Mouse (Mus musculus): Measurements from ENCODE around the gene Ipo8.

The Ipo8 gene

GRCm38 (mm10) chr6:148830748-148831727 is at the start of gene Ipo8:
TSS of gene Ipo8 (minus strand) at chr6:148831467.
- DNase-seq (ENCODE audit: low read depth), result peak; percentile 86

DNA sequence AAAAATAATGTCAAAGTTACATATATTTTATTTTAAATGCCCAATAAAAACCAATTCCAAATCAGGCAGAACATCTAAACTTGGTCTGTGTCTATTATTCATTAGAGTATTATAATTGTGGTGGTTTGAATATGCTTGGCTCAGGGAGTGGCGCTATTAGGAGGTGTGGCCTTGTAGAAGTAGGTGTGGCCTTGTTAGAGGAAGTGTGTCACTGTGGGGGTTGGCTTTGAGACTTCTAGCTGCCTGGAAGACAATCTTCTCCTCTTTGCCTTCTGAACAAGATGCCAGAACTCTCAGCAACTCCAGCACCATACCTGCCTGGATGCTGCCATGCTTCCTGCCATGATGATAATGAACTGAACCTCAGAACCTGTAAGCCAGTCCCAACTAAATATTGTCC is 42.6 kb upstream of the Ipo8 start:
- DNase-seq (ENCODE audit: low read depth), result no peak

- no peak for DNase-seq (ENCODE audit: low read depth)
Measured at GRCm38 (mm10) chr6:148845629-148846028, 14.4 kb upstream of the Ipo8 start.

GRCm38 (mm10) chr6:148841760-148842159 is 10.5 kb upstream of the Ipo8 start:
- no peak for DNase-seq (ENCODE audit: low read depth)

- DNase-seq (ENCODE audit: low read depth), result no peak
Measured at GRCm38 (mm10) chr6:148838460-148838859, 7.2 kb upstream of the Ipo8 start.

- DNase-seq (ENCODE audit: low read depth), result no peak
Measured at GRCm38 (mm10) chr6:148831728-148832121, 458 bp upstream of the Ipo8 start.

GRCm38 (mm10) chr6:148830355-148830747 is 916 bp downstream of the Ipo8 start:
- no peak for DNase-seq (ENCODE audit: low read depth)

- no peak for DNase-seq (ENCODE audit: low read depth)
Measured at GRCm38 (mm10) chr6:148826119-148826518, 5.1 kb downstream of the Ipo8 start.

DNA sequence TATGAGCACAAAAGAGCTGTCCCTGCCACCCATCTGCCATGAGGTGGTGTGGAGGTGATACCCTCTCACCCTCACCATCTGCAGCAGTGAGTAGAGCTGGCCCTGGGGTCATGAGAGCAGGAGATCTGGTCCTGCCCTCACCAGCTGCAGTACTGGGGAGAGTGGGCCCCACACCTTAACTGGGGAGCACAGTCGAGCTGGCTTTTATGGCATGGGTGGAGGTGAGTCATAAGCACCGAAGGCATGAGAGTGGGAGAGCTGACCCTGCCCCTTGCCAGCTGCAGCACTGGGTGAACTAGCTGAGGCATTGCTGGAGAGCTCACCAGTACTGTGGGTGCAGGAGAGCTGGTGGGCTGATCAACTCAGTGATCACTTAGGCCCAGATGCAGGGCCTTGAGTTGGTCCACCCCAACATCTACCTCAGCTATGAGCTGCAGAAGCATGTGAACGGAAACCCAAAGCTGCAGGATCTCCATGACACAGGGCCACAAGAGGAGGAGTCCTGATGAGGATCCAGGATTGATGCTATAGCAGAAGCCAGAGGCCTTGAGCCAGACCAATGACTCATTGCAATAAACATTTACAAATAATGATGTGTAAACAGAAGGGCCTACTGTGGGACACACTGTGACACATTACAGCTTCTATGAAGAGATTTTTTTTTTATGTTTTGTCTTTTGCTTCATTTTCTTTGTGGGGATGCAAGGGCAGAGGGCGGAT is 12.5 kb downstream of the Ipo8 start:
- no peak for DNase-seq (ENCODE audit: low read depth)

- DNase-seq (ENCODE audit: low read depth), result no peak
Measured at GRCm38 (mm10) chr6:148816751-148817150, 14.5 kb downstream of the Ipo8 start.

DNA sequence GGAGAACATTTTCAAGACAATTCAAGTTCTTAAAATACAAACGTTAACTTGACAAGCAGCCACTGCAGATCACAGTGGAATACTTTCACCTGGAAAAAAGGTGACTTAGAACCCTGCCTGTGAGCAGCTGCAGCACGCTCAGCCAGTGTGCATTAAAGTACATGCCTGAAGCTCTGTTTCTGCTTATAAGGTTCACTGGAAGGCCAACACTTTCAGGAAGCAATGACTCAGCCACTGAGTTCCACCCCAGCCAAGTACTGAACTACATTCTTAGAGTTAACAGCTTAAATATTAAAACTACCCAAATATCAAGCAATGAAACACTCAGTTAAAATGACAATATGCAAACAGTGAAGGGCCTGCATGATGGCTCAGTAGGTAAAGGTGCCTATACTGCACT is 20.1 kb downstream of the Ipo8 start:
- DNase-seq (ENCODE audit: low read depth), result no peak

GRCm38 (mm10) chr6:148799773-148800172 is 31.5 kb downstream of the Ipo8 start:
- no peak for DNase-seq (ENCODE audit: low read depth)

DNA sequence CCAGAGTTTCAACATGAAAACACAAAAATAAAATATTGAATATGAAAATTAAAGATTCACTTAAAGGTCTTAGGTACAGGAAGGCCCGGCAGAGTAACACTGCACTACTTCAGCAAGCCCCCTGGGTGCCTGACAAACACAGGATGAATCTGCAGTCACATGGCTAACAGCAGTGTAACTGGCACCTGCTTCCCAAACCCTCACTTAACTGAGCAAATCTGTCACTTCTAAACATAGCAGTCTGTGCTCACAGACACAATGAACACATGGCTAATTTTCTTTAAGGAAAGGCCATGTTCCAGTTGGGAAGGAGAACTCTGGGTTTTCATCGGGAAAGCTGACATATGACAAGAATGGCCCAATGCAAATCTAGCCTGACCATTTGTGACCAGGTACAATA is 36.1 kb downstream of the Ipo8 start:
- DNase-seq (ENCODE audit: low read depth), result no peak

DNA sequence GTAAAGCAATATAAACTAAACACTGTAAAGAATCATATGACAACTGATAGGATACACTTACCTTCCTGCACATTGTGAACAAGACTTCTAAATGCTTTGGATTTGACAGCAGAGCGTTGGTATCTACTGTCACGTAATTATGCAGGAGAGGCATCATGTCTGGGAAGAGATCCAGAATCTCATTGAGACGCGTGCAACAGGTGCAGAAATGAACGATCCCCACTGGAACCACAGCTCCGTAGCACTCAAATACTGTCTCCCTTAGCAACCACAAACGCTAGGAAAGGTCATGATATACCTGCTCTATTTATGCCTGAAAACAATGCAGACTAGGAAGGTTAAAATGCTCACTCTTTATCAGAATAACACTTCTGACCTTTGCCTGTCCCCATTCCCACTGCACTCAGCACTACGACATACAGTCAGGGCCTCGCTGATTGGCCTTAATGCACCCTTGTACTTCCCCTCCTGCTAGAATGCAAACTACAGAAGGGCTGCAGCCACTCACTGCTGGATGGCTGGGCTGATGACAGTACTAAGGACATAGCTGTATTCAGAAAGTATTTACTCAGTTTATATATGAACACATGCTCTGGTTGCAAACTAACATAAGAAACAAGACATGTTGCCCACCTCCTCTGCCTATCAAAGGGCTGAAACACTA is 42.1 kb downstream of the Ipo8 start:
- DNase-seq (ENCODE audit: low read depth), result no peak

GRCm38 (mm10) chr6:148786186-148786585 is 45.1 kb downstream of the Ipo8 start:
- DNase-seq (ENCODE audit: low read depth), result no peak

DNA sequence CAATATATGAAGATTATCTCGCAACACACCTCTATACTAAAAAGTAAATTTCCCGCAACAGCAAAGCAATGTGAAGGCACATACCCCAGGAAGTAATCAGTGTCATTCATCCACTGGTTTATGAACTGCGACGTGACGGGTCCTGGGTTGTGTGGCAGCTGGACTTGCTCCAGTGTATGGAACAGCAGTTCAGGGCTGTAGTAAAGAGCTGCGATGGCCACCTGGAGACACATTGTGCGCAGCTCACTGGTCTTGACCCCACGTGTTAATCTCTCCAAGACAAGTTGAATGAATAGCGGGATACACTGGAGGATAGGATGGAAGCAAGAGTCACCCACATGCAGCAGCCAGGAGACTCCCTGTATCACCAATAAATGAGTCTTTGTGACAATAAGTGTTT is 46.8 kb downstream of the Ipo8 start:
- DNase-seq (ENCODE audit: low read depth), result no peak

DNA sequence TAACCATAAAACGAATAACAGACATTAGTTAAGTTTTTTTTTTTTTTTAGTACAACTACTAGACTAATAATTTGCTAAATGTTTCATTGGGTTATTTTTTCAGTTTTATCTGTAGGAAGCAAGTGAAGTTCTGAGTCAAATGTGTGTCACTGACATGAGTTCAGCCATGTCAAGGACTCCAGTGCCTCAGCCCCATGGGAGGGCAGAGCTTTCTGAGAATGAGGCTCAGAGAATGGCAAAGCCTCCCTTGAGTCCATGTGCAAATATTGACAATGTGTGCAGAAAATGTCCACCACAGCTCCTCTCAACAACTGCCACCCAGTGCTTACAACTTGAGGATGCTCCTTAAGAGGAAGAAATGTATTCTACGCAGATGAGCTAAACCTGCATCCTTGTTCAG is 55.0 kb downstream of the Ipo8 start:
- no peak for DNase-seq (ENCODE audit: low read depth)

- no peak for DNase-seq (ENCODE audit: low read depth)
Measured at GRCm38 (mm10) chr6:148771423-148771822, 59.8 kb downstream of the Ipo8 start.

DNA sequence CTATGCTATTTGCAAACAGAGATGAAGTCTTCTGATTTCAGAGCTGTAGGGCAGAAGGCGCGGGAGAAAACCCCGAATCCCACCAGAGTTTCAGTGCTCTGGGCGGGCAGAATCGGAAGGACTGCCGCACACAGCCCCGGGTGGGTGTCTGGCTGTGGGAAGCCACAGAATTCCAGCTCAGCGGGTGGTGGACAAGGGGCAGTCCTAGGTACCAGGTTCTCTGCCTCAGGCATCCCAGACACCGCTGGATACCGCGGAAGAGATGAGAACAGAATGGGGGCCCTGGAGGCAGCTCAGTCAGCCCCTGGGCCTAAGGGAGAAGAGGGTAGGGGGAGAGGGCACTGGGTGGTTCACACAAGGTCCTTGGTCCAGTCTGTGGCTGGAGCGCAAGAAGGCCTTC is 62.8 kb downstream of the Ipo8 start:
- DNase-seq (ENCODE audit: low read depth), result no peak

DNA sequence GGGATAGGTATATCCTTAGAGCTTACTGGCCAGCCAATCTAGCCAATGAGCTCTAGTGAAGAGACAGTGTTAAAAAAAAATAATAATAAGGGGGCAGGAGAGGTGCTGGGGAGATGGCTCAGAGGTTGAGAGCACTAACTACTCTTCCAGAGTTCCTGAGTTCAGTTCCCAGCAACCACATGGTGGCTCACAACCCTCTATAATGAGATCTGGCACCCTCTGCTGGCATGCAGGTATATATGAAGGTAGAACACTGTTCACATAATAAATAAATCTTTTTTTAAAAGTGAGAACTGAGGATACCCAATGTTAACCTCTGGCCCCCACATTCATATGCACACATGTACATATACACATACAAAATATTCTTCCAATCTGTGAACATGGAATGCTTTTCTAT is 64.0 kb downstream of the Ipo8 start:
- DNase-seq (ENCODE audit: low read depth), result no peak

- no peak for DNase-seq (ENCODE audit: low read depth)
Measured at GRCm38 (mm10) chr6:148761967-148762712, 69.1 kb downstream of the Ipo8 start.

DNA sequence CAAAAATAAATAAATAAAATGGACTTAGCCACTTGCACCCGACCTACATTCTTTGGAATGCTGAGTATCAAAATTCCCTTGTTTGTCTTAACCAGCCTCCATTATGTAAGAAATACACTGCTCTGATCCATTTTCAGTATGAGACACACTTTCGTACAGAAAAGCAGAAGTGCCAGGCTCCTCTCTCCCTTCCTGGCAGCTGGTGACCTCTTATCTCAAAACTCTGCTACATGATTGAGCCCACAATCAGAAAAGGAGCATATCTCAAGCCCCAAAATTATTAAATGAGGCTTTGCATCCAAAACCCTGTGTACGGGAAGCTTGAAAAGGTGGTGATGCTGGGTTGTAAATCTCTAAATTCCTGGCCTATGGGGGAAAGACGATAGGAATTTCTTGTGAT is 69.8 kb downstream of the Ipo8 start:
- DNase-seq (ENCODE audit: low read depth), result peak; percentile 4
